Mouse (Mus musculus): Measurements from ENCODE around the gene Prpf18. TPM values are rescaled to one million over a fixed set of nuclear protein-coding genes. Genes with fewer than 3 reads are reported as not detected.

Prpf18 gene
- polyA plus RNA-seq, 1 experiment from 2014 or later, result 16.2 TPM

- WGBS (ENCODE audit: insufficient replicate concordance), result 90% methylated on average over 10 of the region's 10 CpGs
These were observed 21.6 kb downstream of the Prpf18 start for GRCm38 (mm10) chr2:4630197-4630835.

GRCm38 (mm10) chr2:4629470-4629869 is 22.4 kb downstream of the Prpf18 start:
- H3K27me3 ChIP-seq (ENCODE audit: insufficient read depth, low read length), result no peaks in the 10 kb centered on the region
- WGBS (ENCODE audit: insufficient replicate concordance), result 77% methylated on average over 11 of the region's 11 CpGs
- no peak overlapping the region for H3K4me3 ChIP-seq (ENCODE audit: low read depth, low read length)
- ATAC-seq (no peak), DNase-seq (peak; percentile 21)
- H3K36me3 ChIP-seq (replicated peaks; ENCODE audit: insufficient read depth, low read length), result peaks cover 48% of the 10 kb centered on the region
- no peak overlapping the region for H3K27ac ChIP-seq (ENCODE audit: low read depth)
- no peak overlapping the region for H3K4me2 ChIP-seq (ENCODE audit: low read depth, low read length)
- H3K9ac ChIP-seq (replicated peaks), result no peak overlapping the region
- no peaks in the 10 kb centered on the region for H3K4me1 ChIP-seq (ENCODE audit: insufficient read depth)
- TF ChIP-seq EP300 (IDR thresholded peaks at IDR 0.05; ENCODE audit: low read depth) (no peak), CTCF (IDR thresholded peaks at IDR 0.05; ENCODE audit: low read depth) (no peak)
- no peaks in the 10 kb centered on the region for H3K9me3 ChIP-seq (ENCODE audit: low read length)

More at GRCm38 (mm10) chr2:4630197-4630835, 21.6 kb downstream of the Prpf18 start:
- TF ChIP-seq CTCF (IDR thresholded peaks at IDR 0.05; ENCODE audit: low read depth) (no peak), EP300 (IDR thresholded peaks at IDR 0.05; ENCODE audit: low read depth) (no peak)
- no peak for ATAC-seq
- Histone ChIP-seq H3K27me3 (ENCODE audit: insufficient read depth, low read length) (no peaks in the 10 kb centered on the region), H3K36me3 (replicated peaks; ENCODE audit: insufficient read depth, low read length) (peaks cover 56% of the 10 kb centered on the region), H3K4me3 (ENCODE audit: low read depth, low read length) (no peak overlapping the region), H3K9me3 (ENCODE audit: low read length) (no peaks in the 10 kb centered on the region), H3K4me1 (ENCODE audit: insufficient read depth) (no peaks in the 10 kb centered on the region), H3K4me2 (ENCODE audit: low read depth, low read length) (no peak overlapping the region), H3K9ac (replicated peaks) (no peak overlapping the region), H3K27ac (ENCODE audit: low read depth) (no peak overlapping the region)
- peak; percentile 5 for DNase-seq

- Histone ChIP-seq H3K4me3 (ENCODE audit: low read depth, low read length) (no peak overlapping the region), H3K4me1 (ENCODE audit: insufficient read depth) (no peaks in the 10 kb centered on the region)
- WGBS (ENCODE audit: insufficient replicate concordance), result 78% methylated on average over 2 of the region's 2 CpGs
These were observed 23.0 kb downstream of the Prpf18 start for GRCm38 (mm10) chr2:4628920-4629319.

GRCm38 (mm10) chr2:4626911-4627310 is 25.0 kb downstream of the Prpf18 start:
- TF ChIP-seq EP300 (IDR thresholded peaks at IDR 0.05; ENCODE audit: low read depth) (no peak), CTCF (IDR thresholded peaks at IDR 0.05; ENCODE audit: low read depth) (no peak)

More at GRCm38 (mm10) chr2:4628920-4629319, 23.0 kb downstream of the Prpf18 start:
- Histone ChIP-seq H3K27me3 (ENCODE audit: insufficient read depth, low read length) (no peaks in the 10 kb centered on the region), H3K36me3 (replicated peaks; ENCODE audit: insufficient read depth, low read length) (peaks cover 48% of the 10 kb centered on the region), H3K27ac (ENCODE audit: low read depth) (no peak overlapping the region), H3K4me2 (ENCODE audit: low read depth, low read length) (no peak overlapping the region), H3K9me3 (ENCODE audit: low read length) (no peaks in the 10 kb centered on the region), H3K9ac (replicated peaks) (no peak overlapping the region)
- ATAC-seq (no peak), DNase-seq (peak; percentile 5)
- no peak for TF ChIP-seq EP300 (IDR thresholded peaks at IDR 0.05; ENCODE audit: low read depth)
- TF ChIP-seq CTCF (IDR thresholded peaks at IDR 0.05; ENCODE audit: low read depth), result no peak

DNA sequence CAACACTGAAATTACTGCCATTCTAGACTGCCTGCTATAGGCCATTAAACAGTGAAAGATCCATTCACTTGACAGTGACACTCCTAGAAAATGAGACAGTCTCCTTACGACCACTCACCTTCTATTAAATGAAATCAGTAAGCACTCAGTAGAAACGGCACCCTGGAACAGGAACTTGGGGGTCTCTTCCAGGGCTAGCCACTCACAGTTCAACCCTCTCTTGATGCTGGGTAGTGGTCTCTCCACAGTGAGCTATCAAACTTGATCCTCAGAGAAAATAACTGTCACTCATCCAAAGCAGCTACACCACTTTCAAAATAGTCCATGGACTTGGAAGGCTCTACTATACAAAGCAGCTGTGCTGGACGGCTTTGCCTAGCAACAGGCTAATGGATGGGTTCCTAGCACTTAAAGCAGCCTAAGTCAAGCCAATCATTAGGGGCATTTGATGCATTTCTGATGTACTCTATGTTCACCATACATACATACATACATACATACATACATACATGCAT is 30.4 kb downstream of the Prpf18 start:
- TF ChIP-seq CTCF (IDR thresholded peaks at IDR 0.05; ENCODE audit: low read depth) (no peak), EP300 (IDR thresholded peaks at IDR 0.05; ENCODE audit: low read depth) (no peak)
- WGBS (ENCODE audit: insufficient replicate concordance), result 72% methylated on average over 3 of the region's 3 CpGs
- Histone ChIP-seq H3K9ac (replicated peaks) (no peak overlapping the region), H3K9me3 (ENCODE audit: low read length) (no peaks in the 10 kb centered on the region), H3K4me2 (ENCODE audit: low read depth, low read length) (no peak overlapping the region), H3K36me3 (replicated peaks; ENCODE audit: insufficient read depth, low read length) (peaks cover 25% of the 10 kb centered on the region), H3K4me3 (ENCODE audit: low read depth, low read length) (no peak overlapping the region), H3K27ac (ENCODE audit: low read depth) (no peak overlapping the region), H3K27me3 (ENCODE audit: insufficient read depth, low read length) (no peaks in the 10 kb centered on the region), H3K4me1 (ENCODE audit: insufficient read depth) (no peaks in the 10 kb centered on the region)
- DNase-seq, result no peak
- no peak for ATAC-seq

More at GRCm38 (mm10) chr2:4626911-4627310, 25.0 kb downstream of the Prpf18 start:
- WGBS (ENCODE audit: insufficient replicate concordance), result 93% methylated on average over 3 of the region's 3 CpGs
- no peak overlapping the region for H3K4me3 ChIP-seq (ENCODE audit: low read depth, low read length)
- H3K36me3 ChIP-seq (replicated peaks; ENCODE audit: insufficient read depth, low read length), result peaks cover 45% of the 10 kb centered on the region
- H3K4me1 ChIP-seq (ENCODE audit: insufficient read depth), result no peaks in the 10 kb centered on the region
- H3K27me3 ChIP-seq (ENCODE audit: insufficient read depth, low read length), result no peaks in the 10 kb centered on the region
- DNase-seq (no peak), ATAC-seq (no peak)
- no peaks in the 10 kb centered on the region for H3K9me3 ChIP-seq (ENCODE audit: low read length)
- no peak overlapping the region for H3K9ac ChIP-seq (replicated peaks)
- no peak overlapping the region for H3K27ac ChIP-seq (ENCODE audit: low read depth)
- no peak overlapping the region for H3K4me2 ChIP-seq (ENCODE audit: low read depth, low read length)

DNA sequence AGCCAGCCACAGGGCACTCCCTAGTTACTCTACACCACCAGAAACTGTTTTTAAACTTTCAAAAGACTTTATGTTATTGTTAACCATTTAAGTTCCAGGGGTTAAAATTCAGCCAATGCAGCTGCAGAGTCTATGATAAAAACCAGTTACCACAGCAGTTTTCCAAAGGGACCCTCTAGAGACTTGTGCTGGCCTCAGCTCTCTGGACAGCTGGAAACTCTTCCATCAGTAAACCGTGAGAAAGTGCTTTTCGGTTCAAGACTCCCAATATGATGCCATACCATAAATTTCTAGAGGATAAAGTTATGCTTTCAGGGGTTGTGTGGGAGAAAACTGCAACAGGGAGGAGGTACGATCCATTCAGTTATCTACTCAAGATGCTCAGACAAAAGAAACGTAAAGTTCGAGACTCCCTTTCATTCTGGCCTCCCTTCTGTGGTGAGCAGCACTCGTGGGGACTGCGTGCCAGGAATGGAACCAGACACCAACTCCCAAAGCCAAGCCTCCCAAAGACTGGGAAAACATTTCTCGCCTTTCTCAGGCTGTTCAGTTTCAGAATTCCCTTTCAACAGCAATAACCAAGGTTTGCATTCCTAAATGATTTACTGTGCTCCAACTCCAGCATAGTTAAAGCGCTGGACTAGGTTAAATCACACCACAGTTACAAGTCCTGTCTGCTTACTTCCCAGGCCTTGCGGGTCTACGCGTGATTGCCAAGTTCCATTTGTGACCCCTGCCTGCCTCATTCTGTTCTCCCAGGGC is 31.1 kb downstream of the Prpf18 start:
- no peak for DNase-seq
- H3K4me3 ChIP-seq (ENCODE audit: low read depth, low read length), result no peak overlapping the region
- no peak overlapping the region for H3K27ac ChIP-seq (ENCODE audit: low read depth)
- no peak for ATAC-seq
- no peak overlapping the region for H3K4me2 ChIP-seq (ENCODE audit: low read depth, low read length)
- no peaks in the 10 kb centered on the region for H3K4me1 ChIP-seq (ENCODE audit: insufficient read depth)
- no peak overlapping the region for H3K9ac ChIP-seq (replicated peaks)
- H3K9me3 ChIP-seq (ENCODE audit: low read length), result no peaks in the 10 kb centered on the region
- peaks cover 19% of the 10 kb centered on the region for H3K36me3 ChIP-seq (replicated peaks; ENCODE audit: insufficient read depth, low read length)
- WGBS (ENCODE audit: insufficient replicate concordance), result 83% methylated on average over 12 of the region's 12 CpGs
- H3K27me3 ChIP-seq (ENCODE audit: insufficient read depth, low read length), result no peaks in the 10 kb centered on the region
- TF ChIP-seq EP300 (IDR thresholded peaks at IDR 0.05; ENCODE audit: low read depth) (no peak), CTCF (IDR thresholded peaks at IDR 0.05; ENCODE audit: low read depth) (no peak)

All from liver, postnatal 0 days (tissue).